Mouse (Mus musculus): ENCODE results near the gene Kcnc1.
A peak's percentile ranks its signal among the peaks of the same experiment; 100 is the strongest.

The Kcnc1 gene

GRCm38 (mm10) chr7:46396231-46396927, at the start of gene Kcnc1:
Gene Kcnc1, plus strand, starts transcription at chr7:46396497.
- peak; percentile 45 for DNase-seq (ENCODE audit: low spot score)

GRCm38 (mm10) chr7:46347692-46348091, 48.6 kb upstream of the Kcnc1 start:
- no peak for DNase-seq (ENCODE audit: low spot score)

GRCm38 (mm10) chr7:46348813-46349212, 47.5 kb upstream of the Kcnc1 start:
- DNase-seq (ENCODE audit: low spot score), result no peak

- no peak for DNase-seq (ENCODE audit: low spot score)
These were observed 46.1 kb upstream of the Kcnc1 start for GRCm38 (mm10) chr7:46350119-46350702.

- no peak for DNase-seq (ENCODE audit: low spot score)
These were observed 43.5 kb upstream of the Kcnc1 start for GRCm38 (mm10) chr7:46352748-46353147.

GRCm38 (mm10) chr7:46353216-46353615, 43.1 kb upstream of the Kcnc1 start:
- DNase-seq (ENCODE audit: low spot score), result no peak

- no peak for DNase-seq (ENCODE audit: low spot score)
These were observed 42.4 kb upstream of the Kcnc1 start for GRCm38 (mm10) chr7:46353875-46354274.

- no peak for DNase-seq (ENCODE audit: low spot score)
These were observed 34.5 kb upstream of the Kcnc1 start for GRCm38 (mm10) chr7:46361776-46362175.

GRCm38 (mm10) chr7:46364154-46364553, 32.1 kb upstream of the Kcnc1 start:
- no peak for DNase-seq (ENCODE audit: low spot score)

- no peak for DNase-seq (ENCODE audit: low spot score)
These were observed 30.5 kb upstream of the Kcnc1 start for GRCm38 (mm10) chr7:46365810-46366209.

- no peak for DNase-seq (ENCODE audit: low spot score)
These were observed 25.2 kb upstream of the Kcnc1 start for GRCm38 (mm10) chr7:46371104-46371503.

- DNase-seq (ENCODE audit: low spot score), result no peak
These were observed 19.9 kb upstream of the Kcnc1 start, which contains the start of gene Myod1 for GRCm38 (mm10) chr7:46376172-46377007. Gene Myod1, plus strand, starts transcription at chr7:46376474.

- DNase-seq (ENCODE audit: low spot score), result no peak
These were observed 19.3 kb upstream of the Kcnc1 start for GRCm38 (mm10) chr7:46377008-46377346.

- DNase-seq (ENCODE audit: low spot score), result no peak
These were observed 18.2 kb upstream of the Kcnc1 start for GRCm38 (mm10) chr7:46378123-46378522.

GRCm38 (mm10) chr7:46378983-46379382, 17.3 kb upstream of the Kcnc1 start:
- DNase-seq (ENCODE audit: low spot score), result no peak

- no peak for DNase-seq (ENCODE audit: low spot score)
These were observed 15.7 kb upstream of the Kcnc1 start for GRCm38 (mm10) chr7:46380625-46381024.

- no peak for DNase-seq (ENCODE audit: low spot score)
These were observed 8.9 kb upstream of the Kcnc1 start for GRCm38 (mm10) chr7:46387430-46387829.

GRCm38 (mm10) chr7:46389456-46390085, 6.7 kb upstream of the Kcnc1 start:
- no peak for DNase-seq (ENCODE audit: low spot score)

- no peak for DNase-seq (ENCODE audit: low spot score)
These were observed 6.1 kb upstream of the Kcnc1 start for GRCm38 (mm10) chr7:46390226-46390625.

- no peak for DNase-seq (ENCODE audit: low spot score)
These were observed 4.6 kb upstream of the Kcnc1 start for GRCm38 (mm10) chr7:46391701-46392100.

GRCm38 (mm10) chr7:46393116-46393515, 3.2 kb upstream of the Kcnc1 start:
- no peak for DNase-seq (ENCODE audit: low spot score)

GRCm38 (mm10) chr7:46393718-46394511, 2.4 kb upstream of the Kcnc1 start:
- no peak for DNase-seq (ENCODE audit: low spot score)
